Mouse (Mus musculus) forebrain, embryonic 15.5 days (tissue): Measurements from ENCODE around the gene Prss33. TPM values are rescaled to one million over a fixed set of nuclear protein-coding genes. Genes with fewer than 3 reads are reported as not detected.
"Not testable (repeated sequence)": the region's sequence is repeated elsewhere in the genome, so short reads cannot be mapped to it uniquely, and the experiment has no call there.

Experiments used
- ATAC-seq: fragments of 200-750 bp; cut with Nextera tagmentation; replicated peaks from 2 replicates; pipeline ENCODE4 v1.8.0; 2017; ENCODE audit warnings: mild to moderate bottlenecking, moderate TSS enrichment, moderate library complexity
- H3K27ac ChIP-seq: fragments of 300-500 bp; sonication (generic); replicated peaks from 2 replicates; pipeline ENCODE4 v1.5.1; 2015; ENCODE audit warnings: mild to moderate bottlenecking, inconsistent platforms
- H3K27me3 ChIP-seq: fragments of 300-500 bp; sonication (generic); 2 replicates; pipeline ENCODE4 v1.6.1; 2015; ENCODE audit warnings: inconsistent platforms
- H3K36me3 ChIP-seq: fragments of 300-500 bp; sonication (generic); 2 replicates; pipeline ENCODE4 v1.6.1; 2015; ENCODE audit warnings: mild to moderate bottlenecking, inconsistent platforms
- H3K4me1 ChIP-seq: fragments of 300-500 bp; sonication (generic); 2 replicates; pipeline ENCODE4 v1.6.1; 2015; ENCODE audit warnings: inconsistent platforms
- H3K4me2 ChIP-seq: fragments of 300-500 bp; sonication (generic); replicated peaks from 2 replicates; pipeline ENCODE4 v1.6.1; 2015; ENCODE audit warnings: mild to moderate bottlenecking, inconsistent platforms
- H3K4me3 ChIP-seq: fragments of 300-500 bp; sonication (generic); 2 replicates; pipeline ENCODE4 v1.5.1; 2015; ENCODE audit warnings: mild to moderate bottlenecking, inconsistent platforms
- H3K9ac ChIP-seq: fragments of 300-500 bp; sonication (generic); replicated peaks from 2 replicates; pipeline ENCODE4 v1.6.1; 2015; ENCODE audit warnings: mild to moderate bottlenecking, inconsistent platforms
- H3K9me3 ChIP-seq: fragments of 300-500 bp; sonication (generic); 2 replicates; pipeline ENCODE4 v1.6.1; 2016; ENCODE audit warnings: inconsistent platforms
- WGBS: fragments of 180-500 bp; shearing (Covaris S2); methylation state at CpG from one replicate; pipeline ENCODE4 v1.1.7; 2015; ENCODE audit warnings: mixed read lengths; 5-methylcytosine and 5-hydroxymethylcytosine counted together
- polyA plus RNA-seq: library from polyadenylated mRNA; unstranded; fragments of >200 nt; fragmentation: Nextera tagmentation; extraction: Ambion mirVana; gene quantifications from 2 replicates; pipeline ENCODE4 v1.2.1, GENCODE M21; 2015

Prss33 gene
- polyA plus RNA-seq = not detected in 2 replicates

DNA sequence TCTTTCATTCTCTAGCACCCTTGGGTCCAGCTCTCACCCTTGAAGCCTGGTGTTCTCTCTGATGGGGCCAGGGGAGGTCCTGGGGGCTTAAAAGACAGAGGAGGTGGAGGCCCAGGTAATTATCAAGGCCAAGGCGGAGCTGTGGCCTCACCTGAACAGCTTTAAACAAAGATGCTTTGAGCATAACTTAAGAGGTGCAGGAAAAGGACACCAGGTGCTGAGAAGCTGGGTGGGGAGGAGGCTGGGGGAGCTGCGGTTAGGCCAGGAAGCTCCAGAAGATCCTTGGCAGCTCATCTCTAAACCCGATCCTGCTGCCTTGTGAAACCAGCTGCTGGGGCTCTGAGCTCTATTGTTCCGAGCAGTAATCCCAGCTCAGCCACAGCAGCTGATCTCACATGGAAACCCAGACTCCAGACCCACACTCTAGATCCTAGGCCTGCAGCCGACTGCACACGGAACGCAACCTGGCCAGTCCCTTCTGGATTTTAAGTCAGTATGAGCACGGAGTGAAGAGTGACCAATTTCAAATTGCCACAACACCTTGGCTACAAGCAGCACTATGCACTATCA, at the start of gene Prss33:
Gene Prss33 (minus strand): TSS at position 51 of the 570 bp plus-strand sequence.
- Histone ChIP-seq H3K36me3 (no peaks in the 10 kb centered on the region), H3K4me1 (no peaks in the 10 kb centered on the region), H3K27ac (no peak within 1 kb of the TSS), H3K9me3 (no peaks in the 10 kb centered on the region), H3K9ac (no peak within 1 kb of the TSS), H3K4me2 (no peak within 1 kb of the TSS), H3K27me3 (0 out of 2 replicates have a peak, but pooled peaks cover 9% of the 10 kb centered on the region), H3K4me3 (no peak within 1 kb of the TSS)
- no peak for ATAC-seq
- WGBS = 53% methylated on average over 8 of the region's 8 CpGs

DNA sequence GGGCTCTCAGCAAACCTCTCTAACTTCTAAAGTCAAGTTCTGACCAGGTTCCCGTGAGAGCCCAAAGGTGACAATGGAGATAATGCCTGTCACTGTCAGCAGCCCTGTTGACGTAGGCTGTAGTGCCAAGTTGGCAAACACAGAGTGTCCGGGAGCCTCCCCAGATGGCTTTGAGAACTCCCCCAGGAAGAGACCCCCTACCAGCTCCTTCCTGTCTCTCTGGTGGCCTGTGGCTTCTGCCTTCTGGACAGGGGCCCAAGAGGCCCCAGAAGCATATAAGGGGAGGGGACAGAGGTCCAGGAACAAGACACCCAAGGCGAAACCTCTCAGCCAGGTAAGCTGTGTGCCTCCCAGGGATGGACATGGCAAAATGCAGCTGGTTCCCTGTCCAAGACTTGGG, 44.7 kb upstream of the Prss33 start, which contains the start of the genes Dcpp1 and Dcpp2:
Gene Dcpp1 (plus strand): TSS at position 301 of the 400 bp plus-strand sequence.
Gene Dcpp2 (plus strand): TSS at position 305 of the 400 bp plus-strand sequence.
- not testable (repeated sequence) for H3K36me3 ChIP-seq, ATAC-seq, H3K4me1 ChIP-seq, H3K9me3 ChIP-seq, H3K27me3 ChIP-seq, H3K27ac ChIP-seq, H3K4me2 ChIP-seq, H3K9ac ChIP-seq, H3K4me3 ChIP-seq
- WGBS = 78% methylated on average over 4 of the region's 4 CpGs

DNA sequence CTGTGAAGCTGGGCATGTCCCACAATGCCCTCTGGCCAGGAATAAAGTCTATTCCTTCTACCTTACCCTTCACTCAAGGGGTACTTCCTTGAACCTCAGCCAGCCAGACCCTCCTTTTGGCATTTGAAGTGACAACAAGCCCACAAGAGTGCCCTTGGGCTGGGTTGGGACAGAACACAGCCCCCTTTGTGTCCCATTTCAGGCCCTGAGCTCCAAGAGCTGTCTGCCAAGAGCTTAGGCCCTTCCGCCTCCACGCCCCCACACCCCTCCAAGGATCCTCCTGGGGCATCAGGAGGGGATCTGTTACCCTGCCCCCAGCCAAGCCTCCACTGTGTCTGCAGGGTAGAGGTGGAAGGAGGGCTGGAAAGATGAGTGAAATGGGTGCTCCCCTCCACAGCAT, 41.3 kb upstream of the Prss33 start:
- no peaks in the 10 kb centered on the region for H3K27me3 ChIP-seq

DNA sequence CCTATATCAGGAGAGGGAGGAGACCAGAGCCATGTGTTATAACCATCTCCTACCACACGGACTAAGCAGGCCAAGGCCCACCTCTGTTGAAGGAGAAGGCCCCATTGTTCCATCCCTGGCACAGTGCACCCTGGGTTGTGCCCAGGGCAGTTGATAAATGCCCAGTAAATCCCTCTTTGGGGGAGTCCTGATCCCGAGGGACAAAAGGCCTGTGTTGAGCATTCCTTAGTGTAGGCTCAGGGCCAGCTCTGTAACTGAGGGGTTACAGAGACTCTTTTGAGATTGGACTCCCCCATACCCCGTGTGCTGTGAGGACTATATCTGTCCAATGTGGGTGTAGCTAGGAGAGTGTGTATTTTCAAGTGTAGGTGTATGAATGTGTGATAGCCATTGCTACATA, 40.9 kb upstream of the Prss33 start:
- WGBS = 33% methylated on average over 3 of the region's 3 CpGs
- Histone ChIP-seq H3K36me3 (no peaks in the 10 kb centered on the region), H3K27me3 (no peaks in the 10 kb centered on the region), H3K4me2 (no peak overlapping the region), H3K4me1 (no peaks in the 10 kb centered on the region), H3K9me3 (no peaks in the 10 kb centered on the region), H3K4me3 (no peak overlapping the region), H3K27ac (no peak overlapping the region), H3K9ac (no peak overlapping the region)
- peak; percentile 53 for ATAC-seq

More for the DNA sequence above, 41.3 kb upstream of the Prss33 start:
- H3K4me2 ChIP-seq = no peak overlapping the region
- H3K9ac ChIP-seq = no peak overlapping the region
- no peaks in the 10 kb centered on the region for H3K36me3 ChIP-seq
- H3K4me3 ChIP-seq = no peak overlapping the region
- no peaks in the 10 kb centered on the region for H3K4me1 ChIP-seq
- no peaks in the 10 kb centered on the region for H3K9me3 ChIP-seq
- WGBS = 76% methylated on average over 2 of the region's 2 CpGs
- H3K27ac ChIP-seq = no peak overlapping the region
- ATAC-seq = no peak

DNA sequence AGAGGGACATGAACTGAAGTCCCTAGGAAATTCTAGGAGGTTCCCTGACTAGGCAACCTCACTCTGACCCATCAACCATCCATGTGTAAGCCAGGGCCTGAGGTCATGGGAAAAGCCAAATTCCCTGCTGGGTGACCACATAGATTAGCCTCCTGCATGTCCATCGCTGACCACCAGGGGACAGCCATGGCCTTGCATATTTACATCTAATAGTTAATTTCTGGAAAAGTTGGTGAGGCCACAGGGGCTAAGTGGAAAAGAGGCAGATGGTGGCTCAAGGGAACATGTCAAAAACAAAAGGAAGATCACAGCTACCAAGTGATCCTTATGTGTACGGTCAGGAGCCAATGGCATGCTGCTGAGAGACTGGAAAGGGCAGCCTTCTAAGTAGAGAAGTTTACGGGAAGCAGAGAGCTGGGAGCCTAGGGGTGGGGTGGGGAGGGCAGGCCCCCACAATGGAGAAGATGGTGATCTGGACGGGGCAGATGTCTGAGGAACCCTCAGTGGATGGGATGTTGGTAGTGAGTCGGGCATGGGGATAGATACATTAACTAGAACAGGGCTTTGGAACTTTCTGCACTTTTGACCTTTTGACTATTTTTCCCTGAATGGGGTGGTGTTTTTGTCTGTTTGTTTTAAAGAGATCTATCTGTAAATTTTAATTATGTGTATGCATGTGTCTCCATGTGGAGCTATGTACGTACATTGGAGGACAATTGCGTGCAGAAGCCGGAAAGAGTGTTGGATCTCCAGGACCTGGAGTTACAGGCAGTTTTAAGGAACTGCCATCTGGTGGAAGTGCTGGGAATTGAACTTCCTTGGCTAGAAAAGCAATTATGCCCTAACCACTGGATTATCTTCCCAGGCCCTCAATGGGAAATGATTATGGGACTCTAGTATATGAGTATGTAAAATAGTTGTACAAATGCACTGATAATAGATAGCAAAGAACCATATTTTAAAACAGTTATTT, 38.3 kb upstream of the Prss33 start:
- Histone ChIP-seq H3K4me1 (no peaks in the 10 kb centered on the region), H3K9me3 (no peaks in the 10 kb centered on the region), H3K27me3 (no peaks in the 10 kb centered on the region), H3K27ac (no peak overlapping the region), H3K4me2 (no peak overlapping the region), H3K9ac (no peak overlapping the region), H3K36me3 (no peaks in the 10 kb centered on the region), H3K4me3 (no peak overlapping the region)
- WGBS = 46% methylated on average over 8 of the region's 8 CpGs
- no peak for ATAC-seq

DNA sequence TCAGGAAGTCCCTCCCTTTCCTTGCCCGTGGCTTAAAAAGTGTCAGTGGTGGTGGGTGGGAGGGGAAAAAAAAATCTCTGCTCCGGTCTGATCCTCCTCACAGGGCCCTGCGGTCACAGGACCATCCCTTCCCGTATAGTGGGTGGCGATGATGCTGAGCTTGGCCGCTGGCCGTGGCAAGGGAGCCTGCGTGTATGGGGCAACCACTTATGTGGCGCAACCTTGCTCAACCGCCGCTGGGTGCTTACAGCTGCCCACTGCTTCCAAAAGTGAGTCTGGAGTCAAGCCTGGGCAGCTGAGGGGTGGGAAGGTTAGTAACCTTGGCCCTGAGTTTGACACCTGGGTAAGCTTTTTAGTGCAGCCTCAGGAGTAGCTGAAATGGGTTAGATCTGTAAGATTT, 32.7 kb upstream of the Prss33 start:
- Histone ChIP-seq H3K27me3 (no peaks in the 10 kb centered on the region), H3K4me3 (no peak overlapping the region), H3K4me2 (no peak overlapping the region), H3K36me3 (no peaks in the 10 kb centered on the region), H3K9me3 (no peaks in the 10 kb centered on the region), H3K9ac (no peak overlapping the region), H3K27ac (no peak overlapping the region), H3K4me1 (no peaks in the 10 kb centered on the region)
- ATAC-seq = no peak
- 94% methylated on average over 11 of the region's 11 CpGs for WGBS

DNA sequence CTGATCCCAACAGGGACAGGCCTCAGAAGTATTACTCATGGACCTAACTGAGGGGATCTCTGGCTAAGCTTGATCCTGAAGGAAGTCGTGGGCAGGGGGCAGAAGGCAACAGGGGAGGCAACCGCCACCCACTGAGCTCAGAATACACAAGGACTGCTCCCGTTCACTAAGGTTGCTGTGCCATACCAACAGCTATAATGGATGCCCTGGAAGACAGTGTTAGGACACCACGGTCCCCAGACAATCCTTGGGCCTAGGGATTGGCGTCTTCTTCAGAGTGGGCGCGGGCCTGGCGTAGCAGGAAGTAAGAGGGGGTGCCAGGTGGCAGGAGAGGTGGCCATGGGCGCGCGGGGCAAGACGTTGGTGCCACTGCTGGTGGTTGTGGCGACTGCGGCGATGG, 31.9 kb upstream of the Prss33 start, which contains the start of gene Prss21:
Gene Prss21 (plus strand): TSS at position 301 of the 400 bp plus-strand sequence.
- Histone ChIP-seq H3K27ac (no peak within 1 kb of the TSS), H3K27me3 (no peaks in the 10 kb centered on the region), H3K36me3 (no peaks in the 10 kb centered on the region), H3K4me3 (no peak within 1 kb of the TSS), H3K9ac (no peak within 1 kb of the TSS), H3K9me3 (no peaks in the 10 kb centered on the region), H3K4me1 (no peaks in the 10 kb centered on the region), H3K4me2 (no peak within 1 kb of the TSS)
- ATAC-seq = no peak
- 86% methylated on average over 15 of the region's 15 CpGs for WGBS

DNA sequence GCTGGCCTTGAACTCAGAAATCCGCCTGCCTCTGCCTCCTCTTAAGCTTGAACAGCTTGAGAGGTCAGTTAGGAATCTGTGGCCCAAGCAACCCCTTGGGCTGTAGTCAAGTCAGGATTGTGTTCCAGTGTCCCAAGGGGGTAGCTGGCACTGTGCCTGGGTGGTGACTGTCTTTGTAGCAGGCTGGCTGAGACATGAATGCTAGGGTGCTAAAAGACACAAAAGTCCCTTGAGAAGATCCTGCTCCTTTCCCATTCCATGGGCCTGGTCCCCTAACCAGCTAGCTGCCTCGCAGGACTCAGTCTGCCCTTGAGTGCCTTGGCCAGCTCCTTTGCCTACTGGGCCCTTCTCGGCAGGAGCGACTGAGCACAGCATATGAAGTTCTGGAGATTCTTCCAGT, 27.1 kb upstream of the Prss33 start:
- no peaks in the 10 kb centered on the region for H3K36me3 ChIP-seq
- H3K9ac ChIP-seq = no peak overlapping the region
- no peaks in the 10 kb centered on the region for H3K4me1 ChIP-seq
- no peaks in the 10 kb centered on the region for H3K9me3 ChIP-seq
- ATAC-seq = no peak
- WGBS = 80% methylated on average over 4 of the region's 4 CpGs
- H3K27ac ChIP-seq = no peak overlapping the region
- H3K4me2 ChIP-seq = no peak overlapping the region
- H3K4me3 ChIP-seq = no peak overlapping the region
- H3K27me3 ChIP-seq = no peaks in the 10 kb centered on the region

DNA sequence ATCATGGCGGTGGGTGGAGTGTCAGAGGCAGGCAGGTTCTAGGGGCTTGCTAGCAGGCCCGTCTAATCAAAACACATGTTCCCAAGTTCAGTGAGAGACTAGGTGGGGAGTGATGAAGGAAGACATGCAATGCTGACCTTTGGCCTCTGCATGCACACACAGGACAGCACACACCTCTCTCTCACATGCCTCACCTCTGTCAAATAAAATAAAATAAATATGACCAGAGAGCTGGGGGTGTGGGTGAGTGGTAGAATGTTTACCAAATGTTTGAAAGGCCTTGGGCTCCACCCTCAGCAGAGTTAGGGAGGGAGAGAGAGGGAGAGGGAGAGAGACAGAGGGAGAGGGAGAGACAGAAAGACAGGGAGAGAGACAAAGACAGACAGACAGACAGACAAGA, 22.1 kb upstream of the Prss33 start:
- no peak overlapping the region for H3K4me3 ChIP-seq
- H3K9ac ChIP-seq = no peak overlapping the region
- no peaks in the 10 kb centered on the region for H3K9me3 ChIP-seq
- no peaks in the 10 kb centered on the region for H3K4me1 ChIP-seq
- H3K27me3 ChIP-seq = no peaks in the 10 kb centered on the region
- no peak for ATAC-seq
- H3K27ac ChIP-seq = no peak overlapping the region
- H3K4me2 ChIP-seq = no peak overlapping the region
- no peaks in the 10 kb centered on the region for H3K36me3 ChIP-seq
- WGBS = 80% methylated on average over 2 of the region's 2 CpGs

DNA sequence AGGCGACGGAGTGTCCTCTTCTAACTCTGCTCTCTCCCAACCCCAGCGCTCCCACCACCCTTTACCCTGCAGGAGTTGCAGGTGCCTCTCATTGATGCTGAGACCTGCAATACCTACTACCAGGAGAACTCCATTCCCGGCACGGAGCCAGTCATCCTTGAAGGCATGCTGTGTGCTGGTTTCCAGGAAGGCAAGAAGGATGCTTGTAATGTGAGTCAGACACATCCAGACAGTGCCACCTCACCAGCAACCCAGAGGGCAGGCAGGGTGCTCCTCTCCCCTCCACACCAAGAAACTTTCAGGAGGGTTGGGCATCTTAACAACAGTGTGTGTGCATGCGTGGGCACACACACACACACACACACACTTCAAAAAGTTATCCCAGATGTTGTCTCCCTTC, 21.3 kb upstream of the Prss33 start:
- H3K27me3 ChIP-seq = no peaks in the 10 kb centered on the region
- H3K36me3 ChIP-seq = no peaks in the 10 kb centered on the region
- no peak overlapping the region for H3K4me3 ChIP-seq
- H3K9ac ChIP-seq = no peak overlapping the region
- H3K4me2 ChIP-seq = no peak overlapping the region
- H3K9me3 ChIP-seq = no peaks in the 10 kb centered on the region
- ATAC-seq = no peak
- 89% methylated on average over 6 of the region's 6 CpGs for WGBS
- no peak overlapping the region for H3K27ac ChIP-seq
- H3K4me1 ChIP-seq = no peaks in the 10 kb centered on the region

DNA sequence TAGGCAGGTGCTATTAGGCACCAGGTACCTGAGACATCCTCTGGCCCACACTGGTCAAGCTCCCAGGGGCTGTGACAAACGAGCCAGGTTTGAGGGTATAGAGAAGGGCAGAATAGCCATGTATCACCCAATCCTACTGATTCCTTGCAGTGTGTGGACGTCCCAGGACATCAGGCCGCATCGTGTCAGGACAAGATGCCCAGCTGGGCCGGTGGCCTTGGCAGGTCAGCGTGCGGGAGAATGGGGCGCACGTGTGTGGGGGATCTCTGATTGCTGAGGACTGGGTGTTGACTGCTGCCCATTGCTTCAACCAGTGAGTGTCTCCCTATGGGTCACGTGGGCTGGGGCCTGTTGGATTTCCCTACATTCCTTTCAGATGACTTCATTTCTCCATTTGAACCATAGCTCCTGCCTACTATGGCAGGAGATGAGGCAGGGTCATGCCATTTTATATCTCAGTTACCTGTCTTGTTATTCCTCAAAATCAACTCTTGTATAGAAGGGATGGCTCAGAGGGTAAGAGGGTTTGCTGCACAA, 18.4 kb upstream of the Prss33 start:
- no peak overlapping the region for H3K9ac ChIP-seq
- 89% methylated on average over 10 of the region's 10 CpGs for WGBS
- no peaks in the 10 kb centered on the region for H3K36me3 ChIP-seq
- no peak for ATAC-seq
- no peaks in the 10 kb centered on the region for H3K4me1 ChIP-seq
- H3K27ac ChIP-seq = no peak overlapping the region
- H3K4me3 ChIP-seq = no peak overlapping the region
- H3K4me2 ChIP-seq = no peak overlapping the region
- H3K9me3 ChIP-seq = no peaks in the 10 kb centered on the region
- no peaks in the 10 kb centered on the region for H3K27me3 ChIP-seq

DNA sequence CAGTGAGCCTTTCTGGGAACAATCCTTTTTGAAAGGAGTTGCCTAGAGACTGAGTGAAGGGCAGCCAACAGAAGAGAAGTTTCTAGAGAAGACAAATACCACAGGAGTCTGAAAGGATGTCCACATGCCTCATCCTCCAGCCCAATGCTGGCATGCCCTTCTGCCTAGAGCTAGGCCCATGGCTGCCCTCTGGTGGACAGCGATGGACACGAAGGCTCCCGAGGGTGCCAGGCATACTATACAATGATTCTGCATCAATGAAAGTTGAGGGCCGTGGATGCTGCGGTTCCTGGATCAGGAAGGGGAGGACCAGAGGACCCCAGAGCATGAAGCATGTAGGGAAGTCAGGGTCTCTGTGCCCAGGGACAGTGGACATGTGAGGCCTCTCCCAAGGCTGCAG, 17.4 kb upstream of the Prss33 start:
- Histone ChIP-seq H3K4me1 (no peaks in the 10 kb centered on the region), H3K27ac (no peak overlapping the region), H3K9ac (no peak overlapping the region), H3K27me3 (no peaks in the 10 kb centered on the region), H3K36me3 (no peaks in the 10 kb centered on the region), H3K4me3 (no peak overlapping the region), H3K4me2 (no peak overlapping the region), H3K9me3 (no peaks in the 10 kb centered on the region)
- WGBS = 26% methylated on average over 5 of the region's 5 CpGs
- no peak for ATAC-seq
